Mouse (Mus musculus) left cerebral cortex, postnatal 25 days (tissue): Measurements from ENCODE around the gene Tns3. TPM values are rescaled to one million over a fixed set of nuclear protein-coding genes. Genes with fewer than 3 reads are reported as not detected.
A peak's percentile ranks its signal among the peaks of the same experiment; 100 is the strongest.

Experiments
- DNase-seq, 2 experiments: peaks; one replicate each; pipeline ENCODE4 v3.0.0; 2022; ENCODE audit warnings: low spot score in 2 of 2, mixed read lengths in 1 of 2
- intact Hi-C: fragments of 180-260 bp; cut with DNase I; formaldehyde crosslinking; loops from one replicate; pipeline ENCODE4 v1.15.1; 2025
- total RNA-seq, 2 experiments: library from RNA; stranded (reverse); gene quantifications; 2 replicates each; pipeline ENCODE4 v1.2.3; 2021

Gene Tns3
- total RNA-seq = 10 to 100 TPM; 34.9 to 38.3 TPM

GRCm38 (mm10) chr11:8664393-8664743 is at the start of gene Tns3:
TSS of gene Tns3 (minus strand) at chr11:8664535.
- intact Hi-C loops = loop anchor here (5.0 kb wide), 2 partner anchors 117 to 198 kb away; no protein-coding TSS in a partner anchor
- DNase-seq = peak in 1 of 2 experiments; percentile 31

DNA sequence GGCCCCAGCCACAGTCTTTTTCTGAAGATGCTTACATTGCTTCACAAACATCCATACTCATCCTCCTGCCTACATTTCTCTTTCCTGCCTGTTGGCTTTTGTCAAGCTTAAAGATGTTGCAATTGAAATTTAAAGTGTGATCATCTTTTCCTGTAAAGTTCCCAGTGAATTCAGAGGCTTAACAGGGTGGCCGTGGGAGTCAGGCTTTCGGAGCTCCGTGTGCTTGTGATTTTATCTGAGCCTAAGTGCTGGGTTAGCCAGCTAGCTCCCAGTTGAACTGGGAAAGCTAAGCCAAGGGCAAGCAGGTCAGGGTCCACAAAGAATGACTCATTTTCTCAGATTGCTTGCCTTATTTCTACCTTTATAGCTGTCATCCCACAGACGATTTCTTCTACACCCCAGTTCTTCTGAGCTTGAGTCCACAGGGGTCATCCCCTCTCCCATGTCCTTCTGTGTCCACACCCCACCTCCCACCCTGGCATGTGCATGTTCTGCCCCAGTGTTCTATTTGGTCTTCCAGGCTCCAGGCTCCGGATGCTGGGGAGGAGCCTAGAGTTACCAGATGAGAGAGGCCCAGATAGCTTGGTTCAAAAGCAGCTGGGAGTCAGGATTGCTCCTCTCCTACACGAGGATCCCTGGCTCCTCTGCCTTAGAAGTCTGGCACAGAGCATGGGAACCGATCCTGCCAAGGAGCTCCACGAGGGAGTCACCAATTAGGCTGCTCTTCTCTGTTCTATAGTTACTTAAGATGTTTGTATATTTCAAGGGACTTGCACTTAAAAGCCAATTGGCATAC is 42.1 kb upstream of the Tns3 start:
- intact Hi-C loops = no loop called here
- DNase-seq = peak in 1 of 2 experiments; percentile 23

DNA sequence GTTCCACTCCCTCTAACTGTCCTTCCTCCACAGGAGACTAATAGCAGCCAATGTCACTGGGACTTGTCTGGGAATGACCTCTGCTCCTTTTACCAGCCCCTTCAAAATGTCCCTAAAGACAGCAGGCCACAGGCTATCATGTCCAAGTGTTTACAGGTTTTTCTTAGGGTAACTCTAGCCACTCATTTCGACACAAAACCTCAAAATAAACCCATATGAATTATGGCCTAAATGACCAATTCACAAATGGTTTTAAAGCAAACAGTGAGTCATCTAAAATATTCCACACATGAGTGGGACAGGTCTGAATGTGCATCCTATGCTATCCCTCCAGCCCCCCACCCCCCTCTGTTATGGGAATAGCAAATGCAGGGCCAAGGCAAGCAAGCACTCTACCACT is 40.8 kb upstream of the Tns3 start:
- intact Hi-C loops = no loop called here
- DNase-seq = no peak

DNA sequence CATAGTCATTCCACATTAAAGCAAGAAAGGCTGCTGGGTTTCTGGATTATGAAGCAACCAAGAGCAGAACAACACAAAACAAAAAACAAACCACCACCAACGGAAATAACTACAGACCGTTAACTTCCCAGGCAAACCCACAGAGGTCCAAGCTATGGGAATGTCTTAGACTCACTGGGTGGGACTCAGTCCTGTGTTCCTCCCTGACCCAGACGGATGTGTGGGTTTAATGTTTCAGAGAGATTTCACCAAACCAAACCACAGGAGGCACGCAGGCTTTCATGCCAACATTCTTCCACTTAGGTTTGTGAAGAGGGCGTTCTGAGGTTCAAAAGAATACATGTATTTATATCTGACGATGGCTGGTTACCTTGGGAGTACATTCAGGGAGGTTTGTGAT is 39.5 kb upstream of the Tns3 start:
- intact Hi-C loops = no loop called here
- DNase-seq = no peak

DNA sequence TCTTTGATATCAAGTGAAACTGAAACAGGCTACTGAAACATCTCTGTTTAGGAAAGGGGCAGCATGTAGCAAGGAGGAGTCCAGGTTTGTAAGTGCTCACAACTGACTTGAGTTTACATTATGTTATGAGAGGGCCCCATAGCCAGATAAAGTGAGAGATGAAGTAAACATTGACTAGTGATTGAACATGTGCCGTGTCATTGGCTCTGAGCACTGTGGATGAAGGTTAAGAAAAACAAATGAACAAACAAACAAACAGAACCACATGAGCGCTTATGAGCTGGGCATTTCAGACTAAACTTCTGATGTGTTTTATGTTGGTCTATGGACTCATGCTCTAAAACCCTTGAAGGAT is 38.2 kb upstream of the Tns3 start:
- no peak for DNase-seq
- intact Hi-C loops = no loop called here

DNA sequence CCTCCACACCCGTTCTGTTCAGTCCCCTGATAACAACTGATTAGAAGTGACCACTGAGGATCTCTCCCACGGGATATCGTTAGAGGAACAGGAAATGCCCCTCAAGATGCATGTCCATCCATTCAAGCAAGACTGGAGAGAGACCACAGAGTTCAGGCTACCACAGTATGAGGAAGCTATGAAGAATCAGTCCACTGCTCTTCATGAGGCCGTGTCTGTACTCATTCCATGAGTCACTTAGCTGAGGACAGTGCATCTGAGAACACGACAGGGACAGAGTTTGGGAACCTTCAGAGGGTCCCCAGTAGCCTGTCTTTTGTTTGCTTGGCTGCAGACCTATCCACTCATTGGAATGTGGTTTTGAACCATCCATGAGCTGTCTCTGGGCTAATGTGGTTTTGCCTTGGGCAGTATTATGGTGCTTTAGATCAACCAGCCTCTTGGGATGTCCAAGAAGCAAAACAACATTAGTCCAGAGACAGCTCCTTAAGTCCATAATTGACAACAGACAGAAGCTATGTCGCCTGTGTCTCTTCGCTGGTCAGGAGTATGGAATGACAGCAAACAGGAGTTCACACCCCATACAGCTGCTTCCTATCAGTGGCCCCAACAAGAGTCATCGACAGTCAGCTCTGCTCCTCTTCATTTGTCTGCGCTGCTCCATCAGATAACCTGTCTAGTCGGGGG is 37.7 kb upstream of the Tns3 start:
- no peak for DNase-seq
- intact Hi-C loops = no loop called here

GRCm38 (mm10) chr11:8701400-8701799 is 37.1 kb upstream of the Tns3 start:
- no peak for DNase-seq
- intact Hi-C loops = no loop called here

GRCm38 (mm10) chr11:8700641-8701221 is 36.4 kb upstream of the Tns3 start:
- intact Hi-C loops = no loop called here
- DNase-seq = no peak

DNA sequence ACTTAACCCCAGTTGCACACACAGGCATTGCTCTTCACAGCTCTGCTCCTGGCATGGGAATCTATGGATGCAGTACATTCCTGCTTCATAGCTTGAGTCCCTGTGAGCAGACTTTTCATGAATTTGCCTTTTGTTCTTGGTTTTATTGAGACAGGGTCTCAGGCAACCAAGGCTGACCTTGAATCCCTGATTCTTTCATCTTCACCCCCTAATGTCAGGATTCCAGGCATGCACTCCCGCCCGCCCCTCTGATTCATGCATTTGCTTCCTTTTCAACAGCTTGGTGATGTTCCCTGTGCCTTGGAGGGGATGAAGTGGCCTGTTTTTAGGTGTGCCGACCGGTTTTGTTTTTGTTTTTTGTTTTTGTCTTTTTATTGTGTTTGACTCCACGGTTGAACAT is 35.4 kb upstream of the Tns3 start:
- intact Hi-C loops = no loop called here
- DNase-seq = no peak

GRCm38 (mm10) chr11:8697670-8698069 is 33.3 kb upstream of the Tns3 start:
- intact Hi-C loops = no loop called here
- DNase-seq = no peak

DNA sequence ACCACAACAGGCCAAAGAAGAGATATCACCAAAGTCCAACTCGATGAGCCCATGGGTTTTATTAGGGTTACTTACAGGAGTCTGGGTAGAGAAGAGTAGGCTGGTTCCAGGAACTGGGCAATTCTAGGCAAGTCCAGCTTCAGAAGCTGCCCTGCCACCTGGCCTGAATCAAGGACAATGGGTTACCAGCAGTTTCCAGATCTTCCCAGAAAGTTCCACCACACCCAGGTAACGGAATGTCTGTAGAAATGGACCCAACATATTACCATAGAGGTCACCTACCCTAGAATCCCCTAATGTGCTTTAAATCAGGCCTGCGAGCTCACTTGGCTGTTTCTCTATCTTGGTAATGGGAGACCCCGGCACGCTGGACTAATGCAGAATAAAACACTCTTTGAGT is 29.8 kb upstream of the Tns3 start:
- intact Hi-C loops = no loop called here
- no peak for DNase-seq

GRCm38 (mm10) chr11:8692536-8693471 is 28.5 kb upstream of the Tns3 start:
- DNase-seq = no peak
- intact Hi-C loops = no loop called here

- DNase-seq = no peak
- intact Hi-C loops = no loop called here
These were observed 27.8 kb upstream of the Tns3 start for GRCm38 (mm10) chr11:8692162-8692535.

GRCm38 (mm10) chr11:8691605-8692004 is 27.3 kb upstream of the Tns3 start:
- intact Hi-C loops = no loop called here
- DNase-seq = no peak

GRCm38 (mm10) chr11:8690633-8691032 is 26.3 kb upstream of the Tns3 start:
- intact Hi-C loops = no loop called here
- no peak for DNase-seq

DNA sequence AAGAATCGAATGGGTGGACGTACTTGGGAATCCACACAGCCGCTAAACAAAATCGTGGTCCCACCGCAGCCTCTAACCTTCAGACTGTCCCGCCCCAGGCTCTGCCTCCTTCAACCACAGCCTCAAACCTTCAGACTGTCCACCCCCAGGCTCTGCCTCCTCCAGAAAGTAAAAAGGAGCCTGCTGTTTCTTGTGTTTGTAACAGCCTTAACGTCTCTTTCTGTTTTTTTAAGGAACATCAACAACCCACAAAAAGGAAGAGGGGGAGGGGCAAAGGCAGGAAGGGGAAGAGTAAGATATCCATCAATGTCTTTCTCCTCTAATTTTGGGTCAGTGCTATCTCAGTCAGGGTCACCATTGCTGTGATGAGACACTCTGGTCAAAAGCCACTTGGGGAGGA is 25.2 kb upstream of the Tns3 start:
- intact Hi-C loops = no loop called here
- peak in 1 of 2 experiments; percentile 12 for DNase-seq

DNA sequence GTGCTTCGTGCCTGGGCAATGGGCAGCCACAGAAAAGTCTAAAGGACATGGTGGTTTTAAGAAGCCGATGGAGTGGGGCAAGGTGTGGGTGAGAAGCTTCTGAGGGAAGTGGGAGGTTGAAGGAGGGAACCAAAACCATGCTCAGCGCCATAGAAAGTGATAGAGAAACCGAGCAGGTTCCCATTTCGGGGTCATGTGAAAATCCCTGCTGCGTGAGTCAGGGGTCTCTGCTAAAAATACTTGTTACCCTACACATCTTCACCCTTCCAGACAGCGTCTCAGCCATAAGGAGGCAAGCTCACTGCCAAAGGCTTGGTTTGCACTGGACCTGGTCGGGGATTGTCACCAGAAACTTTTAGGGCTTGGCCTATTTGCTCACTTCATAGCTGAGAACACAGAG is 24.6 kb upstream of the Tns3 start:
- intact Hi-C loops = no loop called here

DNA sequence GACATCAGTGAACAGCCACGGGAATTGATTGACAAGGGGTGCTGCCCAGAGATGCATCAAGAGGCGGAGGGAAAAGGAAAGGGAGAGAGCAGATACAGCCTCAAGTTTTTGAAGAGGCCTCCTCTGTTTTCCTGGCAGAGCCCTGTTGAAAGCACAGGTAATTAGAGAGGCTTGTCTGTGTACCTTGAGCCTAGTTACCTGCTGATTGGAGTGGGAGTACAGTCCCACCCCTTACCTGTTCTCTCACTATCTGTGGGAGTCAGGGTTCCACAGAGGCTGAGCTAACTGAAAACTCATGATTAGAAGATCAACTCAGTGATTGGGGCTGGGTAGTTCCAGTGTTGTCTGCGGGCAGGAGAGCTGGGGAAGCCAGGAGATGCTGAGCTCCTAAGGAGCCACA is 22.2 kb upstream of the Tns3 start:
- no peak for DNase-seq
- intact Hi-C loops = no loop called here

More for the DNA sequence above, 24.6 kb upstream of the Tns3 start:
- no peak for DNase-seq

GRCm38 (mm10) chr11:8686061-8686460 is 21.7 kb upstream of the Tns3 start:
- intact Hi-C loops = no loop called here
- DNase-seq = no peak

- intact Hi-C loops = no loop called here
- DNase-seq = no peak
These were observed 20.9 kb upstream of the Tns3 start for GRCm38 (mm10) chr11:8685195-8685594.
